Mouse (Mus musculus) kidney, adult 2 months (tissue): ENCODE results near the gene Epb41. TPM values are rescaled to one million over a fixed set of nuclear protein-coding genes. Genes with fewer than 3 reads are reported as not detected.
A peak's percentile ranks its signal among the peaks of the same experiment; 100 is the strongest.

Experiments
- DNase-seq: peaks from one replicate; pipeline ENCODE4 v3.0.0; 2021
- H3K27ac ChIP-seq: fragments of 200-500 bp; 2 replicates; pipeline ENCODE4 v1.5.1; 2012; ENCODE audit warnings: low read depth, low read length, control low read depth, inconsistent platforms; ENCODE audit not compliant: insufficient read depth
- H3K27me3 ChIP-seq: fragments of 200-500 bp; replicated peaks from 2 replicates; pipeline ENCODE4 v1.6.1; 2012; ENCODE audit warnings: mild to moderate bottlenecking, moderate library complexity, low read length, inconsistent platforms; ENCODE audit not compliant: control insufficient read depth, insufficient read depth
- H3K36me3 ChIP-seq: fragments of 200-500 bp; 2 replicates; pipeline ENCODE4 v1.6.1; 2012; ENCODE audit warnings: mild to moderate bottlenecking, moderate library complexity, low read length, inconsistent platforms; ENCODE audit not compliant: control insufficient read depth, insufficient read depth
- H3K4me1 ChIP-seq: fragments of 200-500 bp; 2 replicates; pipeline ENCODE4 v1.6.1; 2011; ENCODE audit warnings: low read length; ENCODE audit not compliant: control insufficient read depth, insufficient read depth
- H3K4me3 ChIP-seq: fragments of 200-500 bp; 2 replicates; pipeline ENCODE4 v1.5.1; 2011; ENCODE audit warnings: mild to moderate bottlenecking, low read depth, low read length, control low read depth; ENCODE audit not compliant: insufficient read depth
- CTCF ChIP-seq: fragments of 200-500 bp; conservative IDR thresholded peaks from 2 replicates; pipeline ENCODE4 v1.5.1; 2011; ENCODE audit warnings: low read depth, mild to moderate bottlenecking, control low read depth, low read length, moderate library complexity, mixed read lengths; ENCODE audit not compliant: insufficient read depth, insufficient read length
- POLR2A ChIP-seq: fragments of 200-500 bp; IDR thresholded peaks from one replicate; pipeline ENCODE4 v1.6.1; 2011; ENCODE audit warnings: low read depth, low read length, control low read depth
- WGBS: fragments of 180-500 bp; shearing (Covaris S2); methylation state at CpG from one replicate; pipeline ENCODE4 v1.1.7; 2018; 5-methylcytosine and 5-hydroxymethylcytosine counted together
- polyA plus RNA-seq: library from polyadenylated mRNA; depleted of rRNA; stranded (reverse); fragments of >200 nt; gene quantifications from 2 replicates; pipeline ENCODE4 v1.2.3, GENCODE M21; 2012; rRNA removed

The Epb41 gene
- polyA plus RNA-seq, 1 experiment = 73.8 TPM

DNA sequence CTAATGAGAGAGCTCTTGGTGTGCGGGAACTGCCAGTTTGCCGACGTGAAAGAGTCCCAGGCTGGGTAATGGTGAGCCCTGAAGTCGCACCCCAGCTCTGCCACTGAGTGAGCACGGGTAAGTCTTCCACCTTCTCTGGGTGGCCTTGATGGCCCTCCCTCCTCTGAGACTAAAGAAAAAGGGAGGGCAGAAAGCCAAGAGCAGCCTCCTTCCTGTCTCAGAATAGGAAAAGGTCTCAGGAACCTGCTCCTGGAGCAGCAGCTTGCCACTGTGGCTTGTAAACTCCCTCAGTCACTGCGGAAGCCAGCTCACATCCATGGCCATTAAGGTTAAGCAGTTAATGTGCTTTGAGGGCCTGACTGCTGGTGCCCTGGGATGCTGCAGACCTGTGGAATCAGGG is 189.7 kb downstream of the Epb41 start:
- no peak overlapping the region for H3K4me3 ChIP-seq
- 43% methylated on average over 6 of the region's 6 CpGs for WGBS
- peaks cover 65% of the 10 kb centered on the region for H3K4me1 ChIP-seq
- H3K27ac ChIP-seq = no peak overlapping the region
- no peaks in the 10 kb centered on the region for H3K27me3 ChIP-seq
- peak; percentile 59 for DNase-seq
- no peaks in the 10 kb centered on the region for H3K36me3 ChIP-seq
- no peak for TF ChIP-seq CTCF
- TF ChIP-seq POLR2A = no peak

DNA sequence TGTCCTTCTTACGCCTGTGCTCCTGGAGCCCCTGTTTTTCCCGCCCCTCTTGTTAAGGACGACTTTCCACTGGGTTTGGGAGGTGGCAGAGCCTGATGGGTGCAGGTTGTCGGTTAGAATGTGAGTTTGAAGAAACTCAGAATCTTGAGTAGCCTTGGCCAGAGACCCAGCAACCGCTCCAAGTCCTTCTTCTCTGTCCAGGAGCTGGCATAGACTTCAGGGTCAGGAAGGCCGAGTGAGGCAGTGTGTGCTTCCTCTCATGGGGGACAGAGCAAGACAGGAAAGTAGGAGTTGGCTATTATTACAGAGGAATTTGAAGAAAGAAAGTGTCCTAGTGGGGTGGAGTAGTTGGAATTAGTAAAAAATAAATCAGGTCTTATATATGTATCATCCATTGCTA is 191.6 kb downstream of the Epb41 start:
- no peaks in the 10 kb centered on the region for H3K36me3 ChIP-seq
- peak overlapping the region; percentile 9; the same call in 1 of the 2 replicates for H3K27ac ChIP-seq
- 38% methylated on average over 6 of the region's 6 CpGs for WGBS
- peaks cover 70% of the 10 kb centered on the region for H3K4me1 ChIP-seq
- H3K4me3 ChIP-seq = no peak overlapping the region
- TF ChIP-seq POLR2A (no peak), CTCF (no peak)
- DNase-seq = peak; percentile 57
- H3K27me3 ChIP-seq = no peaks in the 10 kb centered on the region

DNA sequence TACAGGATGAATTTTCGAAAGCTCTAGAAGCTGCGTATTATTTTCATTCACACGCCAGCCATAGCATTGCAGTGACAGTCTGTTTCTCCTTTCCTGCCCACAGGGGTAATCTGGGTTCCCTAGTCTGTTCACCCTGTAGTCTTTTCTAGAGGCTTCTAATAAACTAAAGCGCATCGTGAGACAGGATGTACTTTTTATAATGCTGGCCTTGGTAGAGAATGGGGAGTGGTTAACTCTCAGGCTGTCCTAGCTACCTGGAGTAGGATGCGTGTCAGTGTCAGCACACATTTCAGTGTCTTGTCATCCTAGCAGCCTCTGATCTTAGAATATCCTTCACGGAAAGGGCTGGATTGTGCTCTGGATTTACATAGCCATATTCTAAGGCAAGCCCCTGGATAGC is 193.8 kb downstream of the Epb41 start:
- no peak for DNase-seq
- no peaks in the 10 kb centered on the region for H3K36me3 ChIP-seq
- H3K4me3 ChIP-seq = no peak overlapping the region
- H3K4me1 ChIP-seq = peaks cover 73% of the 10 kb centered on the region
- 50% methylated on average over 7 of the region's 7 CpGs for WGBS
- no peak for TF ChIP-seq POLR2A
- TF ChIP-seq CTCF = no peak
- H3K27ac ChIP-seq = no peak overlapping the region
- H3K27me3 ChIP-seq = no peaks in the 10 kb centered on the region

DNA sequence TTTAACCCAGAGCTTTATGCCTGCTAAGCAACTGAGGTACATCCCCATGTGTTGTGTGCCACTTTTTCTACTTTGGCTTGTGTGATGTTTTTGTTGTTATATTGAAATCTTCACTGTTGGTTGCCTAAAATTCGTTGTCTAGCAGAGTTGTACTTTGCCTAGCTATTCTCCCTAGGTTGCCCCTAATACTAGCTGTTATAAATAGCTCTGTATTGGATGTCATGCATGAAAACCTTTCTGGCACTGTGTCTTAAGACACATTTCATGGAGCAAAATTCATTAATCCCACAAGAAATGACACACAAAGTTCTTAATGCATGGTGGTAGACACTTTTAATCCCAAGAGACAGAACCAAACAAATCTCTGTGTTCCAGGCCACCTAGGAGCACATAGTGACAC is 195.4 kb downstream of the Epb41 start:
- TF ChIP-seq CTCF (no peak), POLR2A (no peak)
- DNase-seq = peak; percentile 52
- 23% methylated on average over 1 of the region's 1 CpGs for WGBS
- Histone ChIP-seq H3K36me3 (no peaks in the 10 kb centered on the region), H3K27me3 (no peaks in the 10 kb centered on the region), H3K27ac (peak overlapping the region; percentile 55), H3K4me1 (peaks cover 72% of the 10 kb centered on the region), H3K4me3 (no peak overlapping the region)

DNA sequence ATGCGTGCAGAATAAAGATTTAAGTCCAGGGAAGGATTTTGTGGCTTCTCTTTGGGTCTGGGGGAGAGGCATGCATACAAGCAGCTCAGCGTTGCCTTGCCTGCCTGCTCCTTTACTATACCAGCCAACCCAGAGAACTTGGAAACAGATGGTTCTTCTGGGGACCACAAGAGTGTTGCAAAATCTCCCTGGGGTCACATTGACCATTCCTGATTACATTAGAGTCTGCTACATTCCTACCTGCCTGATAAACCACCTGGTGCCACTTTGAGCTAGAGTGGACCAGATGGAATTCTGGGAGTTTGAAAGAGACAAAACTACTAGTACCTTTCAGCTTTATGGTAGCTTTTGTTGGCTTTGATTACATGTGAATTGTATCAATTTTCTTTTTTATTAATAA is 198.3 kb downstream of the Epb41 start:
- no peaks in the 10 kb centered on the region for H3K36me3 ChIP-seq
- DNase-seq = no peak
- peaks cover 51% of the 10 kb centered on the region for H3K4me1 ChIP-seq
- TF ChIP-seq POLR2A = no peak
- TF ChIP-seq CTCF = no peak
- peak overlapping the region; percentile 75 for H3K27ac ChIP-seq
- 42% methylated on average over 2 of the region's 2 CpGs for WGBS
- no peaks in the 10 kb centered on the region for H3K27me3 ChIP-seq
- H3K4me3 ChIP-seq = no peak overlapping the region

DNA sequence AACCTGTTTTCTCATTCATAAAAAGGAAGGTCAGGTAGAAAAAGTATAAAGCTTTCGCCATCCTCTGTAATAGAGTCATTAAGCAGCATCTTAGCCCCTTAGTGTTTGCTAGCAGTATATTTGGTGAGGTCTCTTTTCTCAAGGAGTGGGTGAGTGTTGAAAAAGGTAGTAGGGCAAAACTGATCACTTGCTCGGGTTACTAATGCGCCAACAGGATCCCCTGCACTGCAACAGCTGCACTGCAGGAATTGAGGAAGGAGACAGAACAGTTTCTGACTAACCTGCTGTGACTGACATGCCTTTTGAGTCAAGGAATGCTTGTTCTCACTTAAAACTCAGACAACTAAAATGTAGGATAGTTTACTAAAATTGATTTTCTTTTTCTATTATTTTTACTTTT is 199.9 kb downstream of the Epb41 start:
- Histone ChIP-seq H3K27ac (no peak overlapping the region), H3K4me3 (peak overlapping the region; percentile 32), H3K4me1 (peaks cover 36% of the 10 kb centered on the region), H3K27me3 (no peaks in the 10 kb centered on the region), H3K36me3 (no peaks in the 10 kb centered on the region)
- no peak for DNase-seq
- no peak for TF ChIP-seq POLR2A
- TF ChIP-seq CTCF = no peak
- WGBS = 28% methylated on average over 3 of the region's 3 CpGs

DNA sequence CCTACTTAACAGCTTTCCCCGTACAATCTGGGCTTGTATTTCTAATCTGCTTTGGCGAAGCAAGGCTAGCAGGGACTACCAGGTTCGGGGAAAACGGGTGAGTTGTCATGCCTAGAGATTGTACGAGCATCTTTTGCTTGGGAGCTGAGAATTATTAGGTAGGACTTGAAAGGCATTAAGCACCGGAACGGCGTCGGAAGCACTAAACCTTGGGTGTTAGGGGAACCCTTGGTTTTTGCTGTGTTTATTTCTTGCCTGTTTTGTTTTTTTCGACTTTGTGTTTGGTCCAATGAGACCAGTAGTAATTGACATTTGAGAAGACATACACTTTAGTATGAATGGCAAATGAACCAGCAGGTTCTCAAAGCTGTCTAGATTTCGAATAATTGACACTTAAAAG is 200.6 kb downstream of the Epb41 start:
- WGBS = under 1% methylated on average over 11 of the region's 11 CpGs
- TF ChIP-seq CTCF = no peak
- TF ChIP-seq POLR2A = no peak
- Histone ChIP-seq H3K27ac (peak overlapping the region; percentile 94), H3K27me3 (no peaks in the 10 kb centered on the region), H3K4me3 (peak overlapping the region; percentile 90), H3K36me3 (no peaks in the 10 kb centered on the region), H3K4me1 (peaks cover 31% of the 10 kb centered on the region)
- no peak for DNase-seq

DNA sequence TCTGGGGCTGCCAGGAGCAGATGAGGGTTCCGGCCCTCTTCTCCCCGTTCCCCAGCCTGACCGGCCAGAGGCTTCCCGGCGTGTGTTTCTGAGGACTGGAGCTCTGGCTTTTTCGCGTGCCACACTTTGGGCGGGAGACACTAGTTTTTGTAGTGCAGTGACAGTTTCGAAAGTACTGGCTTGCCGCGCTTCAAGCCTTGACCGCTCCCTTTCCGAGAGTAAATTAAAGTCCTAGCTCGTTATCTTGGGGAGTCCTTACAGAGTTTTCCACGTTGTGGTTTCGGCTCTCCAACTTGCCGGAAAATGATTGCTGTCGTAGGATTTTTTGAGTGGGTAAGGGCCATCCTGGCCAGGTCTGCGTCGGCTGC is 201.0 kb downstream of the Epb41 start:
- Histone ChIP-seq H3K36me3 (no peaks in the 10 kb centered on the region), H3K4me3 (peak overlapping the region; percentile 90), H3K4me1 (peaks cover 27% of the 10 kb centered on the region), H3K27ac (peak overlapping the region; percentile 94), H3K27me3 (no peaks in the 10 kb centered on the region)
- WGBS = 0% methylated on average over 20 of the region's 20 CpGs
- no peak for DNase-seq
- TF ChIP-seq CTCF (no peak), POLR2A (no peak)

Other genes with a start within 250 kb of the Epb41 start
- 19.5 and 22.0 TPM in 2 replicates for gene Ptpru, start 237.0 kb downstream of the Epb41 start, polyA plus RNA-seq
- 64.5 and 67.4 TPM in 2 replicates for gene Mecr, start 231.9 kb downstream of the Epb41 start, polyA plus RNA-seq
- 32.5 and 35.1 TPM in 2 replicates for gene Srsf4, start 201.7 kb downstream of the Epb41 start, polyA plus RNA-seq
- 11.3 and 17.0 TPM in 2 replicates for gene Tmem200b, start 153.6 kb downstream of the Epb41 start, polyA plus RNA-seq
- 0.09 and 0.27 TPM in 2 replicates for gene Gm10300, start 624 bp downstream of the Epb41 start, polyA plus RNA-seq
- 0.01 and 0.19 TPM in 2 replicates for gene Oprd1, start 69.2 kb upstream of the Epb41 start, polyA plus RNA-seq
- gene Ythdf2, start 137.0 kb upstream of the Epb41 start, polyA plus RNA-seq = 14.5 and 15.3 TPM in 2 replicates
- 10.7 and 12.8 TPM in 2 replicates for gene Gmeb1, start 186.3 kb upstream of the Epb41 start, polyA plus RNA-seq
- gene Taf12, start 199.1 kb upstream of the Epb41 start, polyA plus RNA-seq = 12.2 and 15.0 TPM in 2 replicates
- gene Rab42, start 228.1 kb upstream of the Epb41 start, polyA plus RNA-seq = 7.2 and 8.9 TPM in 2 replicates